Mouse (Mus musculus): ENCODE measurements around the gene Clec16a.

DNA sequence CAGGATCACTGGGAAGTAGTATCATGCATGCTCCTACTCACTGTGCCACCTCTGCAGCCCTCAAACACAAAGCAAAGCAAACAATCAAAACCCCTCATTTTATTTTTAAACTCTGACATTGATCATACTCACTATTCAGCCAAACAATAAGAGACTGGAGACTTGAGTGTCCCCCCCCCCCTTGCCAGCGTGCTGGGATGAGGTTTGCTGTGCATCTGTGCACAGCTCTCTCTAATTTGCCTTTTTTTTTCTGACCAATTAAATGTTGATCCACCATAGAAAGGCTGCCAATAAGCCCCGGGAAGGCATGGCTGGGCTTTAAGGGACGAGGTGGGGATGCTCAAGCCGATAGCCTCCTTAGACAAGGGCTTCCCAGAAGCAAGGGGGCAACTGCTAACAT lies 37.7 kb upstream of the Clec16a start:
- TF ChIP-seq CTCF (conservative IDR thresholded peaks at IDR 0.05; ENCODE audit: insufficient read depth, insufficient read length, low read depth, low read length) (no peak), POLR2A (IDR thresholded peaks at IDR 0.05; ENCODE audit: low read depth, low read length) (no peak)

Data from kidney, adult 2 months (tissue).